1 mouse cellular context compared by ENCODE assay signal in the genomic region with DNA sequence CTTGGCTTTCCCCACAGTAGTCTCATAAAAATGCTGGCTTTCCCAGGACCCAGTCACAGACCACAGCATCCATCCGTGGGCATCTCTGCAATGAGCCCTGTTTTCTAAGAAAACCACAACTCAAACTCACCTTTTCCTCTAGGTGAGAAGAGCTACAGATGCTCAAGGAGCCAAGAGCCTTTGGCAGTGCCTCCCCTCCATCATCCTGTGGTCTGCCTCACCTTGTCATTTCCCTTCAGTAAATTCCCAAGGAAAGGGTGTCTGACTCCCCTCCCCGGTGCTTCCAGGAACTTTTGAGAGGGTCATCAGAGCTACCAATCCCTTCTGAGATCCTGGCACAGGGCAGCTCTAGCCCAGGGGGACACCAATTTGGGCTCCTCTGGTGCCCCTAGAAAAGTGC.
TF ChIP-seq lines count a peak whose summit lies in the region.

No protein-coding gene starts in this region.

TF ChIP-seq in CH12.LX, 34 proteins besides CTCF, POLR2A, EP300 and RAD21:
- TF ChIP-seq PAX5 (IDR thresholded peaks at IDR 0.05; ENCODE audit: low read length), result no peak
- TF ChIP-seq TBP (conservative IDR thresholded peaks at IDR 0.05; ENCODE audit: low read depth, low read length), result no peak
- no peak for TF ChIP-seq NRF1 (IDR thresholded peaks at IDR 0.05; ENCODE audit: low read depth, low read length)
- no peak for TF ChIP-seq IRF4 (IDR thresholded peaks at IDR 0.05; ENCODE audit: low read depth, low read length)
- TF ChIP-seq MAZ (IDR thresholded peaks at IDR 0.05; ENCODE audit: low read depth, low read length), result no peak
- no peak for TF ChIP-seq MXI1 (IDR thresholded peaks at IDR 0.05; ENCODE audit: low read depth, low read length)
- TF ChIP-seq KAT2A (IDR thresholded peaks at IDR 0.05; ENCODE audit: insufficient replicate concordance, low read length), result no peak
- no peak for TF ChIP-seq TCF12 (IDR thresholded peaks at IDR 0.05; ENCODE audit: low read depth, low read length)
- no peak for TF ChIP-seq HCFC1 (IDR thresholded peaks at IDR 0.05; ENCODE audit: low read depth, low read length)
- TF ChIP-seq UBTF (IDR thresholded peaks at IDR 0.05; ENCODE audit: low read depth, low read length), result no peak
- no peak for TF ChIP-seq MEF2A (IDR thresholded peaks at IDR 0.05; ENCODE audit: borderline replicate concordance, low read depth, low read length)
- TF ChIP-seq ZC3H11A (IDR thresholded peaks at IDR 0.05; ENCODE audit: low read depth, low read length), result no peak
- TF ChIP-seq RCOR1 (conservative IDR thresholded peaks at IDR 0.05; ENCODE audit: low read depth, low read length), result no peak
- TF ChIP-seq JUND (conservative IDR thresholded peaks at IDR 0.05; ENCODE audit: low read depth, low read length), result no peak
- no peak for TF ChIP-seq MAX (IDR thresholded peaks at IDR 0.05; ENCODE audit: low read length)
- no peak for TF ChIP-seq MYC (IDR thresholded peaks at IDR 0.05; ENCODE audit: low read depth, low read length)
- TF ChIP-seq CHD2 (IDR thresholded peaks at IDR 0.05; ENCODE audit: low read length), result no peak
- no peak for TF ChIP-seq CHD1 (IDR thresholded peaks at IDR 0.05; ENCODE audit: low read depth, low read length)
- no peak for TF ChIP-seq NELFE (IDR thresholded peaks at IDR 0.05; ENCODE audit: low read depth, low read length)
